Mouse (Mus musculus): ENCODE data around the gene Zfp287.
"Not testable (repeated sequence)": the region's sequence is repeated elsewhere in the genome, so short reads cannot be mapped to it uniquely, and the experiment has no call there.

Zfp287 gene

DNA sequence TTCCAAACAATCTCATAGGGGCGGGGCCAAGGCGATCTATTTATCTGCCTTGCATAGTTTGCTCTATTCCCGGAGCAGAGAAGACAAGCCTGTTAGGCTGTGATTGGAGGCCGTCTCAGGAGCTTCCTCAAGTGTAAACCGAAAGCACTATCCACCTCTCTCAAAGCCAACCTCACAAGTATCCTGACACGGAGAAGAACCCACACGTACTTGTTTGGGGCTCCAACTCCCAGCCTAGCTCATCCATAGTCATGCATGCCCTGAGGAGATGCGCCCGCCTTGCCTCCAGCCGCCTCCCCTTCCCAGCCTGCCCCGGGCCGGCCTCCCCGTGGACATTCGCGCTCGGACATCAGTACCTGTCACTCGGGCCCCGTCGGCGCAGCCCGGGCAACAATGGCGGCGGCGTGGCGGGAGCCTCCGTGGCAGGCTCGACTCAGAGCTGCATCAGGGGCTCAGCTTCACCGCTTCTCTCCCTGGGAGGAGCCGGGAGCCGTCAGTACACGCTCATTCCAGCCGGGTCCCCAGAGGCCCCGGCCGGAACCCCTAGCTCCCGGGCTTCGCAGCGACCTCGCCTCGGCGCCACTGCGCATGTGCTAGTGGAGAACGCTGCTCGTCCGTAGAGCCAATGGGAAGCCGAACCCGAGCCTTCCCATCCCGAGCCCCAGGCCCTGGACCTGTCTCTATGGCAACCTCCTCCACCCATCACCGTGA lies at the start of gene Zfp287:
Gene Zfp287 (minus strand): TSS at position 595 of the 711 bp plus-strand sequence.
- DNase-seq: peak; percentile 90

DNA sequence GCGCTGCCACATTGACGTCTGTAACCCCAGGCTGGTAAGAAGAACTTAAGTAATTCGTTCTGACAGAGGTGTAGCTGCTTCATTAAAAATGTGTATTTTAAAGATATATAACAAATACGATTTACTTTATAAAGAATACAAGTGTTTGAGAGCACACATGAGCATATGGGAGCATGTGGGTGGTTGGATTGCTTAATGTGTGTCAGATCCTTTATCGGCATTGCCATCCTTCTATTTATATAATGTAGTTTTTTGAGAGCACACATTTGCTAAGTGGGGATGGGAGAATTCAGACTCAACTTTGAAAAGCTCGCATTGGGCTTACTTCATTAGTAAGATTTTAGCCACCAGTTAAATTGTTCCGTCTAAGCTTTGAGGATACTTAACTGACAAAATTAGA lies 44.8 kb upstream of the Zfp287 start:
- no peak for DNase-seq

DNA sequence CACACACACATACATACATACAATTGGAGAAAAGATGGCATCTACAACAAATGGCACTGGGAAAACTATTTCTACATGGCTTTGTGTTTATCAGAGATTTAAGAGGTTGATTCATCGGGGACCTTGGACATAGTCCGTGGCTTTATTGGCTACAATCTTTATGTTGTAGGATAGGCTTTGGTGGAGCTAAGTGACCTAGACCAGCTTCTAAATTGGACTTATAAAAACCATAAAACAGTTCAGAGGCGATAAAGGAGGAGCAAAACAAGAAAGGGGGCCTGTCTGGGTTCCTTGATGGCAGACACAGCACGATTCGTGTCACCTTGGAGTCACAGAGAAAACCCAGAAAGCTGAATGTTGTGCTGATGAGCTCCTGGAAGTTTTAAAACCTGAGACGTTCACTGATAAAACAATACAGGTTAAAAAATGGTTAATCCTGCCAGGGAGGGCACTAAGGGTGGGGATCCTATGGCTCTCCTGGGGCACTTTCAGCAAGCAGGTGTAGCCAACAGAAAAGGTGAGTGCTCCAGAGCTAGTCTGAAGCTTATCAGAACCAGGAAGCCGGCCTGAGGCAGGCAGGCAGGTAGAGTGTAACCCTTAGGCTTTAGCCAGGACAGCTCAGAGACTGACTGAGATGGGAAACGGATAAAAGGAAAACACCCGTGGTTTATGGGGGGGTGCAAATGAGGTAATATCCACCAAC lies 29.2 kb upstream of the Zfp287 start:
- no peak for DNase-seq

DNA sequence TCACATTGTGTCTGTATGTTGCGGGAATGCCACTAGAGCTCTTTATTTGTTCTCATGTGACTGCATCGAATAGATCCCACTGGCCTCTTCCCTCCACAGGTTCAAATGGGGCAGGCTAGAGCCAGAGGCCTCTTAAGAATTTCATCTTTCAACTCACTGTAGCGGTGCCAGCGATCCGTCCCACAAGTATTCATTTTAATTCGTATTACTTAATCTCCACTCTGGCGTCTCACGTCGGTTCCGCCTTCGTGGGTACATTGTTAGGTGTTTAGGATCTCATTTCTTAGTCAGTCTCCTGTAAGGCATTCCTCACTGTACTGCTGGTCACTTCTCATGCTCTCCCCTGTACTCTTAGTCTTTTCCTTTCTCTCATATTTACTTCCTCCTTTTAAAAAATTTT lies 26.8 kb upstream of the Zfp287 start:
- no peak for DNase-seq

DNA sequence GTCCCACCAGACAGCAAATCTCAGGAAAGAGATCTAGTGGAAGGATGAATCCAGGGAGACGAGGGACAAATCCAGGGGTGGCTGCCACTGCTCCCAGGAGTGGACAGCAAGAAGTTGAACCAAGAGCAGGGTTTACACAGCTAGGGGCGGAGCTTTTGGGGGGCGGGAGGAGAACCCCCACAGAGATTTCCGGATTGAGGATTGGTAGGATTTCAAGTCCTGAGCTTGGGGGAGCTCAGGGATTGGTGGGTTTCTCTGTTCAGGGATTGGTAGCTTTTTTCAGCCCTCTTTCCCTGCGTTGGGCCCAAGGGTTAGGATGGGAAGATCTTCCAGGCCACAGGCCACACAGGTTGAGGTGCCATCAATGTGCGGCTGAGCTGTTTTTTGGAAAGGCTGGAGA lies 26.2 kb upstream of the Zfp287 start:
- DNase-seq: no peak

DNA sequence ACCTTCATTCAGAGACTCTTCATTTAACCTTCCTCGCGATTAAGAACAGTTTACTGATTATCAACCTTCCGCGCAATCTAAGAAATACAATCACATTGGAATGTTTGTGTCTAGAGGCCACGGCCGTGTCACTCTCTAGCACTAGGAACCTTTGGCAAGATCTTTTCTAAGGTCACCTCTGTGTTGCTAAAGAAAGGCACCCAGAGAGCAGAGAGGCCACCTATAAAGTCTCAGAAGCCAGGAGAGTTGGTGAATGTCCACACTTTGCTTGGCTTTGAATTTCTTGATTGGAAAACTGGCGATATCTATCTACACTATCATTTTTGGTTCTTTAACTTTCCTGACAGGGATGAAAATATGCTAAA lies 25.4 kb upstream of the Zfp287 start:
- DNase-seq: no peak

DNA sequence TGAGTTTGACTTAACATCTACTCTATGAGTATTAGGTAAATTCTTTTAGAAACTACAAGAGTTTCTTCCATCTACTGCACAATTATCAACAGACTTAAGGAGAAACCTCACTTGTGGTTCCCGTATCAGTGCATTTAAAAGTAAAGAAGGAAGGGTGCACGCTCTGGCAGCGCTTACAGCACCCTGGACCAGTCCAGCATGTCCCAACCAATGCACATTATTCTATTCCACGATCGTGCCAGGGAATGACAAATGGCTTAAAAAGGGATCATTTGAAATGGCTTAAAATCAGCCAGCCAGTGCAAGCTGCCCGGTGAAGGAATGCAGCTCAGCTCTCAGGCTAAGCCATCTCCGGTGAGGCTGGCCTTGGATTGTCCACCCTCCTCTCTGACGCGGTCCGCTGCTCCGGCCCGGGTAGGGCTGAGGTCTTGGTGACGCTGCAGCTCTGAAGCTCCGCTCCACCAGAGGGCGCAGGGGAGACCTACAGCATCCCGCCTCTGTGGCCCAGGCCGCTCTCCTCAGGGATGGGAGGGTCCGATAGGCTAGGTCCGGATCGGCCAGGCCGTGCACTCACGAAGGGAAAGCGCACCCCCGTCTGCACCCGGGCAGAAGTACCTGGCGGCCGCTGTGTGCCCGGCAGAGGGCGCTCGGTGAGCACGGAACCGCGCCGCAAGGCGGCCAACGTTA lies 24.9 kb upstream of the Zfp287 start:
- peak; percentile 98 for DNase-seq

DNA sequence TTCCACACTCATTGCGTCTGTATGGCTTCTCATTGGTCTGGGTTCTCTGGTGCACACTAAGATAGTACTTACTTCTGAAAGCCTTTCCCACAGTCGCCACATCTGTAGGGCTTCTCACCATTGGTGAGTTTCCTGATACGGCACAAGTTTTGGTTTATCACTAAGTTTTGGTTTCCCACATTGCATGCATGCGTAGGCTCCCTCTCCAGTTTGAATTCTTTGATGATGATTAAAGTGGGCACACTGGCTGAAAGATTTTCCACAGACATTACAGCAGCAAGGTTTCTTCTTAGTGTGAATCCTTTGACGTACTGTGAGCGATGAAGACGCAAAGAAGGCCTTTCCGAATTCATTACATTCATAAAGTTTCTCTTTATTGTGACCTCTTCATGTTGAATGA lies 21.1 kb upstream of the Zfp287 start, which contains the start of gene Gm10428:
Gene Gm10428 (plus strand): TSS at position 321 of the 400 bp plus-strand sequence.
- no peak for DNase-seq

DNA sequence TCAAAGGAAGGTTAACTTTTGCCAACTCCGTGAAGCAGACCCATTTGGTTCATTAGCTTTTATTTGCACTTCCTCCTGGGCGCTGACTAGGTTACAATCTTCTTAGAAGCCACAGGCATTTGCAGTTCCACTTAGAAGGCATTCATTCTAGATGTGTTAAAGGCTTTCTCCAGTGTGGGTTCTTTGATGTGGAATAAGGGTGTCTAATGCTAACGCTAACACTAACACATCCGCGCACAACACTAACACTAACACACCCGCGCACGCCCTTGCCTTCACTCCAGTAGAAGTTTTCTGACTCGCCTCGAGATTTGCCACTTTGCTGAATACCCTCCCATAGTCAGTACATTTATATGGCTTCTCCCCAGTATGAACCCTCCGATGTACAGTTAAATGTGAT lies 20.5 kb upstream of the Zfp287 start:
- DNase-seq: no peak

DNA sequence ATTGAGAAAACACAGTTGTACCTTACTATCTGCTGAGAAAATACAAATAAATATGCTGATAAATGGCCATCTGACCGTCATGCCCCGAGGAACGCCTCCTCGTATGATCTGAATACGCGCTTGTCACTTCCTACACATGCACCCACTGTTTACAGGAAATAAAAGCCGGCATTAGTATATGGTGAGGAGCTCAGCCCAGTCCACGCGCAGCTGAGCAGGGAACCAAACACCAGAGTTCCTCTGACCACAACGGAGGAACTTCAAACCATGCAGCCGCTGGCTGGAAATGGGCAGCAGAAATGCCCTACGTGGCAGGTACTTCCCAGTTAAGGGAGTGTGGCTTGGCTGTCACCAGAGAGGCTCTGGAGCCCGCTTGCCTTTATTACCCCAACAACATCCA lies 17.7 kb upstream of the Zfp287 start:
- DNase-seq: not testable (repeated sequence)

DNA sequence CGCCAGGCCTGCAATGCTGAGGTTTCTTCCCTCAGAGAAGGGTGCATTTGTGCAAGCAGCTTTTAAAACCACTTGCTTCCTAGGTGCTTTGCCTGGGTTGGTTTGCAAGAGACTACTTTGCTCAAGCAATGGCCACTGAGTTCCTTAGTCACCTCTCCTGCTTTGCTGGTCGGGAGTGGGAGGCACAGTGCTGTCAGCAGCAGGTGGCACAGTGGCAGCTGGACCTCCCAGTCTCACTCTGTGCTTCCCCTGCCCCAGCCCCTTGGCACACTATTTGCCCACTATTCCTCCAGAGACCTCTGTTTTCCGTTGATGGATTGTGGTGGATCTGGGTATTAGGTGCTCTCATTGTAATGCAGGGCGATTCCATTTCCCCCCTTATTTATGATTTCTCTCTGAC lies 16.4 kb upstream of the Zfp287 start:
- no peak for DNase-seq

DNA sequence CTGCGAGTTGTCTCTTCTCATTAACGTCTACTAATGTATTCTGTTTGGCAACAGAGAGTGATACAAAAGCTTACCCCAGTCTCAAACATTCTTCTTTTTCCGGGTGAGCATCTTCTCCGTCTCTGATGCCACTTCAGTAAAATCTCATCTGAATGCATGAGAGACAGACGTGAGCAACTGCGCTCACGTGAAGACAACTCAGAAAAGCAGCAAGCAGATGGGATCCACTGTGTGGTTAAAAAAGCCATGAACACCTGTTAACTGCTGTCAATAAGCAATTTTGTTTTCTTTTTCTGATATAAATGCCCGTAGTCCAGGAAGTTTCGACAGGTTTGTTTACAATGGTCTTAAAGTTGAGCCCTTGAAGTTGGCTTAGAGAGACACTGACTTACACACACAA lies 15.5 kb upstream of the Zfp287 start:
- no peak for DNase-seq

DNA sequence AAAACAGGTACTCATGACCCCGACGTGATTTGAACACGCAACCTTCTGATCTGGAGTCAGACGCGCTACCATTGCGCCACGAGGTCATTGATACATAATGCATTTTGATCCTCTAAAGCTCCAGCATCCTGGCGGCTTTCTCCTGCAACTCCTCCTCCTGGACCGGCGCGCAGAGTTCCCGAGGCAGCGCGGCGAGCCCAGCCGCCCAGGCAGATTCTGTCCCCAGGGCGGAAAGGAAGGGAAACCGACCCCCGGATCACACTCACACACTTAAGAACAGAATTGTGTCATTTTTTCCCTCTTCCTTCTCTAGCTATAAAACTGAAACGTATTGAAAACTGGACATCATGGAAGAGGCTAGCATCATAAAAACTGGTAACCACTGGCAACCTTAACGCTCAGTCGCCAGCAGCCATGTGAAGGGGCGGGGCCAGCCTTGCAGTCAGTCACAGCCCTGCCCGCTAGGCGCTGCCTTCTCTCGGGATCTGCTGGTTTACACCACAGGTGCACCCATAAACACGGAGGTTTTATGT lies 14.4 kb upstream of the Zfp287 start:
- peak; percentile 73 for DNase-seq

DNA sequence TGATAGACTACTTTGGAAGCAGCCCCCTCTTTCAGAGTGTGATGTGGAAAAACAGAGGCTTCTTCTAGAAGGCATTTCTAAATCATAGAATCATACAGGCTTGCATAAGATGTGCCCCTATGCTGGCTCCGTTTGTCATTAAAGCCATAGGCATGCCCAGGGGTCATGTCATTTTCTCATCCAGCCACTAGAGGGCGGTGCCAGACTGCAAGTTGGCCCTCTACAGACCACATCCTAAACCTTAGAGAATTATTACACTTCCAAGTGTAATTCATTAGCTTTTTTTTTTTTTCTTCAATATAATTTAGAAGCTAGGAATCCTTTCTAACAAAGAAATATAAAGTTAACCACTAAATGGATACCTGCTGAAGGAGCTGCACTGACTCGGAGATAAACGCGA lies 12.4 kb upstream of the Zfp287 start:
- peak; percentile 75 for DNase-seq

DNA sequence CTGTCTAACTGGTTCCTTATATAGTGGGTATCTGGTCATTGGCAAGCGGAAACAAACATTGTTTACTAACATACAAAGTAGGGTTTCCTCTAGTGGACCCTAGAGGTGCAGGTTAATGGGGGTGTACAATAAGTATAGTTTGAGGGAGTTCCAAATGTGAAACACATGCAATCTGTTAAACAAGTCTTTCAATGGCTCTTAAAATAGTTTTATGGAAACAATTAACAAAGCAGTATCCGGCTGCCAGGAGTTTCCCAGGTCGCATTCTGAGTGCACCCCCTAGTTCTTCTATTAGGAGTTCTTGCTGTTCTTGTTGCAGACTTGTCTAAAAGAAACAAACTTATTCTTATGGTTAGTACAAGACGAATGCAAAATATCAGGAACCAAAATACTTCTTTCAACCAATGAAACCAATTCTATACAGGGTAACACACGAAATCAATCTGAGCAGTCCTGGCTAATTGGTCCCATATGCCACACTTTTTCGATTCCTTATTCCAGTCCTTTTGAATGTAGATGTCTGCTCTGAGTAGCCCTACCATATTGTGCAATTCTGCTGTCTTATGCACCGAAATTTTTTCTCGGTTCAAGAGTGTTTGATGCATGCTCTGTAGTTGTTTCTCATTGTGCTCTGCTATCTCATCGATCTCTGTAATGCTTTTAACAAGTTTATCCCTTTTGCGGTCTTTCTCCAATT lies 10.7 kb upstream of the Zfp287 start:
- no peak for DNase-seq

DNA sequence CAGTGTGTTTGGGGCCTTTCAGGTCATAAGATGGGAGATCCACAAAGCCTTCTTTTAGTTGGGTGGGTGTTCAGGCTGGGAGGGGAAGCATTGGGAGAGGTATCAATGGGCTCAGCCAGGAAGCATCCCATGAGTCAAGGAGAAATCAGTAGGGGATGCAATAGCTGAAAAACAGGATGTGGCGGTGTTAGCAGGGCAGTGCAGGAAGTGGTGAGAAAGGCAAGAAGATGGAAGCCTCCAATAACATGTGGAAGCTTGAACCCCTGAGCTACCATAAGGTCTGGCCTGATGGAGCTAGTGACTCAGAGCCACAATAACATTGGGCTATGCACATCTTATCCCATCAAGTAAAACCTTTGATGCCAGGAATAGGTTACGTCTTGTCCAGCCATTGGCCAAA lies 9.5 kb upstream of the Zfp287 start:
- DNase-seq: no peak

DNA sequence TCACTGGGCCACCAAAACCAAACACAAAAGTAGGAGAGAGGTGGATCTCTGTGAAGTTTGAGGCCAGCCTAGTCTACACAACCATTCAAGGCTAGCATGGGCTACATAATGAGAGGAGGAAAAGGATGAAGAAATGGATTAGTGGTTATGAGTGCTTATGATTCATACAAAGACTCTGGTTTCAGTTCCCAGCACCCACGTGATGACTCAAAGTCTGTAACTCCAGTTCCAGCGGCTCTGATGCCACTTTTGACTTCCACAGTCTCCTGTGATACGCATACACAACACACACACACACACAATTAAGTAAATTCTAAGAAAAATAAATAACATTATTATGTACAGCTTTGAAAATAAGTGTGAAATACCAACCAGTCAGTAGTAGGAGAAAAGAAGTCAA lies 960 bp upstream of the Zfp287 start:
- no peak for DNase-seq

DNA sequence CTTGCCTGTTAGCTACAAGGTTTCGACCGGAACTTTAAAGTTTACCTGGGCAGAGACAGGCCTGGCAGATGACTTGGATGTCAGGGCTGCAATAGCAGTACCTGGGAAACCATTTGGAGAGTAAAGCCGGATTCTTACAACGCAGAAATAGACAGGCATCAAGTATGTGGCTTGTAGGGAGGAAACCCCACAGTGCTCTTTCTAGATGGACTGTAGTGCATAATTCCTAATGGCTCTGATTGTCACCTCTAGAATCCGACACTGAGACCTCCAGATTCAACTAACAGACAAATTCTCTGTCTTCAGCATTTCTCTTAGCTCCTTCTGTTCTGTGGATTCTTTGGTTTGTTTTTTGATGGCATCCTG lies 300 bp upstream of the Zfp287 start:
- no peak for DNase-seq

DNA sequence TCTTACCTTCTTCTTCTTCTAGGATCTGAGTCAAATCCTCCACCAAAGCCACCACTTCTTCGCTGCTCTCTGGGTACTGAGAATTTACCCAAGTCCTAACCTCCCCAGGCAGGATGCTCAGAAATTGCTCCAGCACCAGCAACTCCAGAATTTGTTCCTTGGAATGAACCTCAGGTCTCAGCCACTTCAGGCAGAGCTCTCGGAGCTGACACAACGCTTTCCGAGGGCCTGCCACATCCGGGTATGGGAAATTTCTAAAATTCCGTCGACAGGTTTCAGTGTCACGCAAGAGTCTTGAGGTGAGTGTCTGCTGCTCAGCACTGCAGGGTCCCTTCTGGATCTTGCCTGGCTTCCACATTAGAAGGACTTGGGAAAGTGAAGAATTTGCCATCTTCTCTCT lies 3.4 kb downstream of the Zfp287 start:
- DNase-seq: no peak

DNA sequence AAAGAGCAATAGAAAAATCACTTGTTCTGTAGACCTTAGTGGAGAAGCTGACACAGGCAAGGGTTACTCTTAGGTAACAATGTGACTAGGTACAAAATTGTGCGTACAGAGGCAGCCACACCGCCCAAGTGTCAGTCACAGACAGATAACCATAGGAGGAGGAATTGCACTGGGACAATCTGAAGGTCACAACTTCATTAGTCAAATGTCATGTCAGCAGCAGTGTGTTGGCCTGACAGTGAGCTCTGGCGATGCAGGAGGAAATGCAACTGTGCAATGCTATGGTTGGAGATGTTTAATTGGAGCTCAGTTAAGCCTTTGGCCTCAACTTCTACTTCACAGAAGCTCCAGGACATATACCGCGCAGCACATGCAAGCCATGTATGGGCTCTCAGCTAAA lies 21.0 kb downstream of the Zfp287 start:
- no peak for DNase-seq

DNA sequence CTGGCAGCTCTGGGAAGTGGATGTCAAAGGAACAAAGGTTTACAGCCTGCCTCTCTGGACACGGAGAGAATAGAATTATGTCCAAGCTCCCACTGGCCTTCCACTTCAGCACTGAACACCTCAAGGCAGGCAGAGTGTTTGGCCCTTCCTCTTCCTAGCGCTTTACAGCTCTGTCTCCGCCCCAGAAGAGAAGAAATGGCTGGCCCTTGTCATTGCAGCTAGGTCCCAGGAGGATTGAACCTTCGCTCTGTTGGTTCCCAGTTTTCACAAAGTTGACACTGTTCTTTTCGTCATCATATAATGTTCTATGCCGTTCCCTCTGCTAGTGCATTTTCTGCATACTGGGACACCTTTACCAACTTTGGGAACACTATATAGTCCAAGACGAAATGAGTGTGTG lies 23.5 kb downstream of the Zfp287 start:
- DNase-seq: no peak

DNA sequence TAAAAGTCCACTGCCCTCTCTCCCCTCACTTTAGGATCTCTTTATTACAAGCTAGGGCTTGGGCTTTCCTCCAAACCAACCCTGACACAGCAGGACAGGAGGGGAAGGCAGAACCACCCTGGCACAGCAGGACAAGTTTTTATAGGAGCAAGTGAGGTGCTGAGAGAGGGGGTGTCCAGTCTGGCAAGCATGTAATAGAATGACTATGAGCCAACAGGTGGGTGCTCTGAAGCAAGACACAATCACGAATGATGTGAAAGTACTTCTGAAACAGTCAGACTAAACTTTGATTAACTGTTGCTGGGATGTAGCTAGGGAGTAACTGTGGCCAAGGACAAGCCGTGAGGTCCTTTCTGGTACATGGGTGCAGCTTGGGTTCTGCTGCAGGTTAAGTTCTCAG lies 25.6 kb downstream of the Zfp287 start:
- no peak for DNase-seq

DNA sequence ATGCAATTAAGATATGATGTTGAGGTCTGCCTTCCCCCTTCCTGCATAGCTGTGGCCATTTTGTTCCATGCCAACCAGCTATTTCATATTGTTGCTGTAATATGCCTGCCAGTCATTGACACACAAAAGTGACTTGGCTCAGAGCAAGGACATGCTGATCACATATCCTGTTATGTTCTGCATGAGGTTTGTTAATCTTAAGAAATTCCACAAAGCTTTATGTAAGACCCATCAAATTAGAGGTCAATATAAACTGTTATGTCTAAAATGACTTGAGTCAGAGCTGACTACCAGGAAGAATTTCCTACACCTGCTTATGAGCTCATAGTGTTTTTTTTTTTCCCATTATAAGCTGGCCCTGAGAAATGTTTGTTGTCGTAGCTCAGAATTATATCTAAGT lies 30.5 kb downstream of the Zfp287 start:
- DNase-seq: no peak
